23 mouse cellular contexts compared by ENCODE assay signal in genomic region chr11:32681192-32681795, GRCm38 (mm10). TPM values are rescaled to one million over a fixed set of nuclear protein-coding genes. Genes with fewer than 3 reads are reported as not detected.
DNase-seq lines count a peak whose midpoint lies in the region; ATAC-seq and TF ChIP-seq lines count a peak whose summit lies in the region.
"Had no signal": no experiment of that assay in that cellular context is flagged by ENCODE, and none has a peak within 500 bp of the region (broad histone marks: within the 10 kb centered on the region; RNA-seq: fewer than 3 reads in every experiment).

No protein-coding gene starts in this region.

- H3K9ac ChIP-seq in kidney, embryonic 16.5 days (replicated peaks; ENCODE audit: low read length) = no peak overlapping the region
- H3K9ac ChIP-seq in kidney, embryonic 14.5 days (ENCODE audit: low read depth, low read length) = no peak overlapping the region
- no peak overlapping the region for H3K9ac ChIP-seq in forebrain, embryonic 11.5 days (ENCODE audit: low read length)
- H3K9ac ChIP-seq: embryonic facial prominence, embryonic 15.5 days; forebrain, embryonic 15.5 days; heart, embryonic 13.5 days; hindbrain, embryonic 12.5 days had no signal

- no peaks in the 10 kb centered on the region for H3K27me3 ChIP-seq in kidney, embryonic 16.5 days (ENCODE audit: insufficient read depth, low read length)
- H3K27me3 ChIP-seq in kidney, embryonic 14.5 days (ENCODE audit: control insufficient read depth, insufficient read depth, low read length) = no peaks in the 10 kb centered on the region
- H3K27me3 ChIP-seq in E14TG2a.4 (ENCODE audit: insufficient read depth, low read length) = no peaks in the 10 kb centered on the region
- no peaks in the 10 kb centered on the region for H3K27me3 ChIP-seq in forebrain, embryonic 11.5 days (ENCODE audit: control insufficient read depth, insufficient read depth, low read length)
- H3K27me3 ChIP-seq: embryonic facial prominence, embryonic 15.5 days; forebrain, embryonic 15.5 days; heart, embryonic 13.5 days; hindbrain, embryonic 12.5 days; Patski had no signal

- WGBS in kidney, embryonic 16.5 days = 70% methylated on average over 3 of the region's 3 CpGs
- WGBS in kidney, embryonic 14.5 days = 71% methylated on average over 3 of the region's 3 CpGs
- WGBS in forebrain, embryonic 11.5 days = 77% methylated on average over 3 of the region's 3 CpGs

- H3K4me3 ChIP-seq in gastrocnemius, adult 2 months = no peak overlapping the region
- no peak overlapping the region for H3K4me3 ChIP-seq in kidney, embryonic 16.5 days (ENCODE audit: low read length)
- H3K4me3 ChIP-seq in kidney, embryonic 14.5 days (ENCODE audit: low read length) = no peak overlapping the region
- H3K4me3 ChIP-seq in E14TG2a.4 (replicated peaks; ENCODE audit: low read length) = 0 out of 2 replicates have a peak overlapping the region, but pooled peaks have one; percentile 18
- H3K4me3 ChIP-seq in cortical plate, adult 2 months (ENCODE audit: insufficient read depth, low read length) = no peak overlapping the region
- H3K4me3 ChIP-seq in forebrain, embryonic 11.5 days (ENCODE audit: low read depth, low read length) = no peak overlapping the region
- H3K4me3 ChIP-seq: embryonic facial prominence, embryonic 15.5 days; erythroblast, embryonic 14.5 days; forebrain, embryonic 10.5 days; forebrain, embryonic 15.5 days; heart, embryonic 13.5 days; hindbrain, embryonic 12.5 days had no signal

- no peak for TF ChIP-seq CTCF in gastrocnemius, adult 2 months (IDR thresholded peaks at IDR 0.05)
- no peak for TF ChIP-seq CTCF in E14TG2a.4 (conservative IDR thresholded peaks at IDR 0.05; ENCODE audit: low read length)
- no peak for TF ChIP-seq CTCF in cortical plate, adult 2 months (IDR thresholded peaks at IDR 0.05; ENCODE audit: extremely low read depth, insufficient read depth, low read length)

- H3K4me1 ChIP-seq in kidney, embryonic 16.5 days (ENCODE audit: insufficient read depth, low read length) = peaks cover 43% of the 10 kb centered on the region
- H3K4me1 ChIP-seq in kidney, embryonic 14.5 days (ENCODE audit: control insufficient read depth, insufficient read depth, low read length) = 0 out of 2 replicates have a peak, but pooled peaks cover 4% of the 10 kb centered on the region
- peaks cover 80% of the 10 kb centered on the region for H3K4me1 ChIP-seq in E14TG2a.4 (replicated peaks; ENCODE audit: low read depth, low read length)
- H3K4me1 ChIP-seq in cortical plate, adult 2 months (ENCODE audit: control insufficient read depth, insufficient read depth, low read length) = peaks cover 19% of the 10 kb centered on the region
- H3K4me1 ChIP-seq in forebrain, embryonic 11.5 days (replicated peaks; ENCODE audit: control insufficient read depth, insufficient read depth, low read length) = 0 out of 2 replicates have a peak, but pooled peaks cover 2% of the 10 kb centered on the region

- intact Hi-C loops in gastrocnemius, adult 2 months (cut with DNase I) = no loop called here
- intact Hi-C loops in gastrocnemius, postnatal 36 days (cut with DNase I) = no loop called here

- TF ChIP-seq POLR2A in cortical plate, adult 2 months (IDR thresholded peaks at IDR 0.05; ENCODE audit: extremely low read depth, insufficient read depth, low read length) = no peak

- no peak for ATAC-seq in kidney, embryonic 16.5 days (ENCODE audit: low FRiP score, low TSS enrichment)
- no peak for ATAC-seq in kidney, embryonic 14.5 days (ENCODE audit: low FRiP score, low TSS enrichment)
- ATAC-seq in forebrain, embryonic 11.5 days (replicated peaks; ENCODE audit: low FRiP score) = no peak
- ATAC-seq: CD4-positive, CD25-positive, alpha-beta regulatory T cell, adult 4 months; forebrain, embryonic 15.5 days; Patski had no signal

- no peak overlapping the region for H3K4me2 ChIP-seq in kidney, embryonic 16.5 days (replicated peaks; ENCODE audit: low read depth, low read length)
- H3K4me2 ChIP-seq in kidney, embryonic 14.5 days (replicated peaks; ENCODE audit: low read depth, low read length) = no peak overlapping the region
- H3K4me2 ChIP-seq in forebrain, embryonic 11.5 days (ENCODE audit: low read depth, low read length, severe bottlenecking) = no peak overlapping the region
- H3K4me2 ChIP-seq: embryonic facial prominence, embryonic 15.5 days; forebrain, embryonic 15.5 days; heart, embryonic 13.5 days; hindbrain, embryonic 12.5 days had no signal

- peak overlapping the region; percentile 85 for H3K27ac ChIP-seq in gastrocnemius, adult 2 months
- 0 out of 2 replicates have a peak overlapping the region, but pooled peaks have one; percentile 10 for H3K27ac ChIP-seq in kidney, embryonic 16.5 days (ENCODE audit: low read length)
- H3K27ac ChIP-seq in kidney, embryonic 14.5 days (ENCODE audit: low read depth, low read length) = no peak overlapping the region
- 0 out of 2 replicates have a peak overlapping the region, but pooled peaks have one; percentile 5 for H3K27ac ChIP-seq in cortical plate, adult 2 months (ENCODE audit: insufficient read depth, low read length)
- H3K27ac ChIP-seq in forebrain, embryonic 11.5 days (ENCODE audit: low read depth, low read length) = no peak overlapping the region
- H3K27ac ChIP-seq: embryonic facial prominence, embryonic 15.5 days; forebrain, embryonic 10.5 days; forebrain, embryonic 15.5 days; heart, embryonic 13.5 days; hindbrain, embryonic 12.5 days had no signal

- H3K36me3 ChIP-seq in kidney, embryonic 16.5 days (ENCODE audit: insufficient read depth, low read length) = no peaks in the 10 kb centered on the region
- no peaks in the 10 kb centered on the region for H3K36me3 ChIP-seq in kidney, embryonic 14.5 days (ENCODE audit: control insufficient read depth, insufficient read depth, low read length)
- no peaks in the 10 kb centered on the region for H3K36me3 ChIP-seq in E14TG2a.4 (ENCODE audit: insufficient read depth, low read length)
- no peaks in the 10 kb centered on the region for H3K36me3 ChIP-seq in forebrain, embryonic 11.5 days (ENCODE audit: control insufficient read depth, insufficient read depth, low read length)
- H3K36me3 ChIP-seq: embryonic facial prominence, embryonic 15.5 days; forebrain, embryonic 10.5 days; forebrain, embryonic 15.5 days; heart, embryonic 13.5 days; hindbrain, embryonic 12.5 days had no signal

- no peaks in the 10 kb centered on the region for H3K9me3 ChIP-seq in kidney, embryonic 16.5 days (ENCODE audit: low read length)
- no peaks in the 10 kb centered on the region for H3K9me3 ChIP-seq in kidney, embryonic 14.5 days (ENCODE audit: control insufficient read depth, low read length)
- no peaks in the 10 kb centered on the region for H3K9me3 ChIP-seq in E14TG2a.4 (ENCODE audit: low read length)
- H3K9me3 ChIP-seq in forebrain, embryonic 11.5 days (ENCODE audit: control insufficient read depth, low read length) = no peaks in the 10 kb centered on the region
- H3K9me3 ChIP-seq: embryonic facial prominence, embryonic 15.5 days; forebrain, embryonic 10.5 days; forebrain, embryonic 15.5 days; heart, embryonic 13.5 days; hindbrain, embryonic 12.5 days had no signal

- DNase-seq in gastrocnemius, adult 2 months = no peak
- no peak for DNase-seq in gastrocnemius, postnatal 36 days
- DNase-seq in forebrain, embryonic 11.5 days (ENCODE audit: low spot score) = no peak
- DNase-seq: adrenal gland, adult 8-10 months; adrenal gland, postnatal 36 days; cerebellum, adult 2 months; cerebellum, postnatal 10 days; embryo, embryonic 11 days; gastrocnemius, postnatal 25 days; heart, adult 11 months; heart, postnatal 4 days had no signal

RNA-seq across cellular contexts. Expression of gene Fbxw11, which starts 38.8 kb away (rescaled TPM):
- 10 to 100 TPM; 56.9 to 68.9 TPM for total RNA-seq in gastrocnemius, adult 2 months (2021)
- total RNA-seq in gastrocnemius, postnatal 36 days (2021) = 10 to 100 TPM; 51.0 to 52.6 TPM
- polyA plus RNA-seq in kidney, embryonic 16.5 days (2015; fragmentation: Nextera tagmentation; extraction: Ambion mirVana) = 91.3 and 95.2 TPM in 2 replicates
- polyA plus RNA-seq in kidney, embryonic 14.5 days (2014; fragmentation: Nextera tagmentation; extraction: Ambion mirVana) = 40.2 and 85.6 TPM in 2 replicates
- polyA plus RNA-seq in cortical plate, adult 2 months (2012; rRNA removed) = 78.4 and 81.5 TPM in 2 replicates
- polyA plus RNA-seq in forebrain, embryonic 11.5 days (2014; fragmentation: Nextera tagmentation; extraction: Ambion mirVana) = 95.8 and 104 TPM in 2 replicates

Comparison
In these comparisons a context has a peak if more than half of its experiments do, and no peak if none do; other contexts are left out.
1. H3K27ac ChIP-seq: peak in gastrocnemius, adult 2 months (single experiment), kidney, embryonic 16.5 days (single experiment) and cortical plate, adult 2 months (single experiment); none in kidney, embryonic 14.5 days (single experiment) and forebrain, embryonic 11.5 days (single experiment).